Mouse (Mus musculus) bone marrow, adult 2 months (tissue): ENCODE measurements at regions not wholly inside any gene's neighbourhood (a gene's known extent, or its start where the extent isn't known, plus 50 kb on each side); places are given as distances from the start of the nearest gene placed in this dataset.

Experiments
- H3K27ac ChIP-seq: fragments of 200-500 bp; 2 replicates; pipeline ENCODE4 v1.5.1; 2012; ENCODE audit warnings: low read depth, mild to moderate bottlenecking, control low read depth, inconsistent platforms, low read length; ENCODE audit not compliant: control insufficient read depth, poor library complexity, insufficient read depth
- H3K4me1 ChIP-seq: fragments of 200-500 bp; 2 replicates; pipeline ENCODE4 v1.6.1; 2011; ENCODE audit warnings: low read length; ENCODE audit not compliant: control insufficient read depth, insufficient read depth
- H3K4me3 ChIP-seq: fragments of 200-500 bp; replicated peaks from 2 replicates; pipeline ENCODE3; 2011; ENCODE audit warnings: mild to moderate bottlenecking, low read depth, low read length, control low read depth; ENCODE audit not compliant: control insufficient read depth
- CTCF ChIP-seq: fragments of 200-500 bp; IDR thresholded peaks from 2 replicates; pipeline ENCODE4 v1.5.1; 2011; ENCODE audit warnings: low read length, control low read depth; ENCODE audit not compliant: control insufficient read depth, insufficient read depth
- POLR2A ChIP-seq: fragments of 200-500 bp; IDR thresholded peaks from 2 replicates; pipeline ENCODE4 v1.6.1; 2011; ENCODE audit warnings: low read depth, mild to moderate bottlenecking, control low read depth, low read length, borderline replicate concordance; ENCODE audit not compliant: control insufficient read depth
- WGBS: fragments of 180-500 bp; shearing (Covaris S2); methylation state at CpG from one replicate; pipeline ENCODE4 v1.1.7; 2018; 5-methylcytosine and 5-hydroxymethylcytosine counted together

DNA sequence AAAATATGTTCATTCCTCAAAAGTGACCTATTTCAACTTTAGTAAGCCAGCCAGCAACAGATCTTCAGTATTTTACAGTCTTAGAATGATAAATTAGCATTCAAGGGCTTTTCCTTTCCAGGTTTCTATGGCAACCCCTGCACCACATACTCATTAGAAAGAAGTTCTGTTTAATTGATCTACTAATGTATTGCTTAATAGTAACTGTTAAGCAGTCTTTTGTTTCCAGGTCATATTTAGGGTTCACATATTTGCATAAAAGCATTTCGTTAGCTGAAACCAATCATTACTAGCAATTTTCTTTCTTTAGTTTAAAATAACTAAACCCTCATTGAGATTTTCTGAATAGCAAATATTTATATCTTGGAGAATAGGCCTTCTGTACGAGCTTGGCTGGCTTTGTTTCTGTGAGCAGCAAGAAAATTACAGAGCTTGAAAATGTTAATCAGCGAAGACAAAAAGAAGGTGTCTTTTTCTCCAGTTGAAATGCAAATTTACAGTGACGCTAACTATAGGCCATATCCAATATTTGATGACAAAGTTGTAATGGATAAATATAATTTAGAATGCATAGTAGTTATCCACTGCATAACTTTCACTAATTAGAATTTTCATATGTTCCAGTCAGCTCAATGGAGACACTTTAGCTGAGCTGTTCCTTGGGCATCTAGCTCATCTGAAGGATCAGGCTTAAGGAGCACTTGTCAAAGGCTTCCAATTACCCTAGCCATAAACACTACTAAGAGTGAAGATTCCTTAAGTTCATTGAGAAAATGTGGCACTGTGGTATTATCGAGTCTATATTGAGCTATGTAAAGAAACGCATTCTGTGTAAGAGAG, 473.5 kb upstream of the Itga1 start:
- no peak for TF ChIP-seq CTCF
- TF ChIP-seq POLR2A = no peak
- Histone ChIP-seq H3K27ac (no peak overlapping the region), H3K4me1 (no peaks in the 10 kb centered on the region), H3K4me3 (no peak overlapping the region)
- 83% methylated on average over 6 of the region's 6 CpGs for WGBS

DNA sequence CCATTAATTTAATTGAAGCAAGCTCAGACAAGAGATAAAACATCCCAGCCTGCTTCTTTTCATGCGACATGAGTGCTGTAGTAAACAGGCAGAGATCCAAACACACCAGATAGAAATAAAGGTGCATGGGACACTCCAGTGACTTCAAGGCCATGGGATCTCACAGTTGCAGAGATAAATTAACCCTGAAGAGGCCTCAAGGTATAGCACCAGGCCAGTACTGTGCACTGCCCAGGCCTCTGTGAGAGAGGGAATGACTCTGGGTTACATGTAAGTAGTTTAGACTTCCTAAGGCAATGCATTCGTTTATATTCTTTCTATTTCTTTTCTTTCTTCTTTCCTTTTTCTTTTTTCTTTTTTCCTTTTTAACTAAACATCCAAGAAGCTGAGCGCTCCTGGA, 439.4 kb upstream of the Itga1 start:
- 84% methylated on average over 3 of the region's 3 CpGs for WGBS
- Histone ChIP-seq H3K4me1 (no peaks in the 10 kb centered on the region), H3K27ac (no peak overlapping the region), H3K4me3 (no peak overlapping the region)
- no peak for TF ChIP-seq CTCF
- TF ChIP-seq POLR2A = no peak

DNA sequence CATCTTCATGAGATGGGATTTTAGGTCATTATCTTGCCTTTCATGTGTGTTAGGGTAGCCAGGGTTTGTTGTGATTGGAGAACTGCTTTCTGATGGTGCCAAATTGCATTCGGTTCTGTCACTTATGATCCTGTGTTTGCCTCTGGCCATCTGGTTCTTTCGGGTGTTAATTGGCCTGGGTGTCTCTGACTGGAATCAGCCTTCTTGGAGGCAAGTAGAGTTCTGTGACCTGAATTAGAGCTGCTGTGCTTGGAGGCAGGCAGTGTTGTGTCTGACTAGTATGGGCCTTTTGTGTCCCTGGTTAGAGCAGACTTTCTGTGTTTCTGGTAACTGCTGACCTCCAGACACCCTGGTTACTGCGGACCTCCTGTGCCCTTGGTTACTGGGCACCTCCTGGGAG, 434.1 kb upstream of the Itga1 start:
- Histone ChIP-seq H3K4me3 (no peak overlapping the region), H3K4me1 (no peaks in the 10 kb centered on the region), H3K27ac (no peak overlapping the region)
- TF ChIP-seq POLR2A = no peak
- no peak for TF ChIP-seq CTCF
- 63% methylated on average over 3 of the region's 3 CpGs for WGBS

GRCm38 (mm10) chr13:115513914-115514313, 412.1 kb upstream of the Itga1 start:
- Histone ChIP-seq H3K4me1 (no peaks in the 10 kb centered on the region), H3K27ac (no peak overlapping the region), H3K4me3 (no peak overlapping the region)
- WGBS = 84% methylated on average over 8 of the region's 8 CpGs
- TF ChIP-seq CTCF = no peak

DNA sequence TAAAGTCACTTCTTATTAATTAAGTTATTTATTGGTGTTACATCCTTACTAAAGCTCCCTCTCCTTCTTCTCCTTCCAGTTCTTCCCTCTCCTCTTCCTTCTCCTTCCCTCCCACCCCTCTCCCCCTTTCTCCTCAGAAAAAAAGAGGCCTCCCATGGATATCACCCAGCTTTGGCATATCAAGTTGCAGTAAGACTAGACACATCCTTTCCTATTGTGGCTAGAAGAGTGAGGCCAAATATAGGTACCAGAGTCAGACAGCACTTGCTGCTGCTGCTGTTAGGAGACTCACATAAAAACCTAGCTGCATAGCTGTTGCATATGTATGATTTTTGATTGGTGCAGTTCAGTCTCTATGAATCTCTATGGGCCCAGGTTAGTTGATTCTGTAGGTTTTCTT, 410.4 kb upstream of the Itga1 start:
- Histone ChIP-seq H3K27ac (no peak overlapping the region), H3K4me1 (no peaks in the 10 kb centered on the region), H3K4me3 (no peak overlapping the region)
- TF ChIP-seq POLR2A (no peak), CTCF (no peak)

DNA sequence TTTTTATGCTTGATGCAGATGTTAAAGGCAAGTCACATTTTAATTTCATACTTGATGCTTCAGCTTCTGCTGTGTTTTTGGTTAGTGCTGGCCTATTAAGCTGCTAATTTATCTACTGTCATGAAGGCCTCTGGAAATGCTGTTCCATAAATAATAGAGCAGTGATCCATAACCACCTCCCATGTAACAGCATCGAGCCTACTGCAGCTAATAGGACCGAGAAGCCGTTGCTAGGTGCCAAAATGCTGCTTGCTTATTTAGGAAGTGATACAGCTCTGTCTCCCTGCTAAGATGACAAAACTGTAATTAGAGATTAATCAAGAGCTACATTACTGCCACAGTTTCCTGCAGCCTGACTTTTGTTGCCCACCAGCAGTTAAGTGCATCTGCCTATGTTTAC, 406.9 kb upstream of the Itga1 start:
- H3K27ac ChIP-seq = no peak overlapping the region
- WGBS = 70% methylated on average over 3 of the region's 3 CpGs
- no peaks in the 10 kb centered on the region for H3K4me1 ChIP-seq
- no peak for TF ChIP-seq CTCF
- no peak overlapping the region for H3K4me3 ChIP-seq

DNA sequence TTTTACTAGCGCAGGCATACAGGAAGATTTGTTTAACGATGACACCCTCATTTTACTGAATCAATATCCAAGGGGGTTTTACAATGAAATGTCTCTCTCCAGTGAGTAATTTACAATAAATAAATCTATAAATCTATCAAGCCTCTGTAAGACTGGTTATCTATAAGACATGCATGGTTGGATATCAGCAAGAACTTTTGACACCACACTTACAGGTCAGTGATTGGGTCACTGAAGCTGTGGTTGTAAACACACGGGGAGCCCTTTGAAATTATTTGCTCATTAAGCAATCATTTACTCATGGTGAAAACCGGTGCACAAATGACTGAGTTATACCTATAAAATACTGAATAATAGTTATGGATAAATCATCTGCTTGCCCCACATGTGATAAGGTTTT, 392.6 kb upstream of the Itga1 start:
- no peaks in the 10 kb centered on the region for H3K4me1 ChIP-seq
- 76% methylated on average over 4 of the region's 4 CpGs for WGBS
- H3K27ac ChIP-seq = no peak overlapping the region
- H3K4me3 ChIP-seq = no peak overlapping the region
- TF ChIP-seq POLR2A (no peak), CTCF (no peak)

- 42% methylated on average over 2 of the region's 2 CpGs for WGBS
- H3K4me3 ChIP-seq = no peak overlapping the region
- TF ChIP-seq CTCF = no peak
- no peak for TF ChIP-seq POLR2A
- H3K4me1 ChIP-seq = no peaks in the 10 kb centered on the region
- no peak overlapping the region for H3K27ac ChIP-seq
Measured at GRCm38 (mm10) chr13:115475861-115476260, 374.1 kb upstream of the Itga1 start.

DNA sequence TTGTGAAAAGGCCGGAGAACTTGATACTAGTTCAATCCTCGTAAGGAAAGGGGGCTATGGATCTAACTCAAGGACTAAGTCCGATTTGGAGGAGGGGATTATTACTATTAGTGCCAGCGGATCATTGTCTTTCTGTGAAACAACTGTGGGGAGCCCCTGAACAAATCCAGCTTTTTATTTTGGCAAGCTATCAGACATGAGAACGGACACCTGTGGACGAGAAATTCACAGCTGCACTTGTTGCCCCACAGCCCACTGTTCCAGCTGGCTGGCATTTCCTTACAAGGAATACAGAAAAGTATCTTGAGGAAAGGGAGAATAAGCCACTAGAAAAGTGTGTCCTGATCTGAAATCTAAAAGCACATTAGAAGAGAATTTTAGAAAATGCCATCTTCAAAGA, 363.9 kb upstream of the Itga1 start:
- WGBS = 77% methylated on average over 6 of the region's 6 CpGs
- no peak overlapping the region for H3K4me3 ChIP-seq
- H3K4me1 ChIP-seq = no peaks in the 10 kb centered on the region
- H3K27ac ChIP-seq = no peak overlapping the region
- TF ChIP-seq CTCF (no peak), POLR2A (no peak)
